Mouse (Mus musculus): ENCODE measurements around the gene 1600014C10Rik.

- TF ChIP-seq CTCF (IDR thresholded peaks at IDR 0.05; ENCODE audit: low read depth, low read length), result no peak
- TF ChIP-seq GATA1 (IDR thresholded peaks at IDR 0.05; ENCODE audit: borderline replicate concordance, low read length), result no peak
Measured at GRCm38 (mm10) chr7:38212651-38213062, 29.6 kb downstream of the 1600014C10Rik start.
